Mouse (Mus musculus): ENCODE data around the gene Atp2a2.

DNA sequence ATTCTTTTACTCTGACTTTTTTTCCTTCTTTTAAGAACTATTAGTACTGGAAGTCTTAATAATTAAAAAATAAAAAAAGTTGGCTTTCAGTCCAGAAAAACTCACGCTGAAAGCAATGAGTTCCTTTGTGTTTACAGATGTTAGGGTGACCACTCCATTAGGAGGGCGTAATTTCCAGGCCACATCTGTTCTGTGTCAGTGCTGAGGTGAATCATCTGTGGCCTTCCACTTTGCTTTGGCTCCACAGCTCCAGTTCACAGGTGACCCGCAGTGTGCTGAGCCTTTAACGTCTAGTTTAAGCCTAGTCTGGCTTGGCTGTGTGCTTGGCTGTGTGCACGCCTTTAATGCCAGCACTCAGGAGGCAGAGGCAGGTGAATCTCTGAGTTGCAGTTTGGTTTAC, 90.1 kb downstream of the Atp2a2 start:
- TF ChIP-seq CTCF (IDR thresholded peaks at IDR 0.05; ENCODE audit: low read depth, low read length) (no peak), GATA1 (IDR thresholded peaks at IDR 0.05; ENCODE audit: borderline replicate concordance, low read length) (no peak), TAL1 (conservative IDR thresholded peaks at IDR 0.05; ENCODE audit: low read depth, low read length) (no peak), GATA2 (IDR thresholded peaks at IDR 0.05; ENCODE audit: borderline replicate concordance, low read depth, low read length) (no peak), POLR2AphosphoS5 (IDR thresholded peaks at IDR 0.05; ENCODE audit: insufficient replicate concordance, low read depth, low read length) (no peak)
